Mouse (Mus musculus) central nervous system, embryonic 14 days (tissue): ENCODE results near the gene Rrn3. TPM values are rescaled to one million over a fixed set of nuclear protein-coding genes. Genes with fewer than 3 reads are reported as not detected.

Source experiments
- polyA plus RNA-seq: library from polyadenylated mRNA; depleted of rRNA; stranded (reverse); fragments of >200 nt; gene quantifications from 2 replicates; pipeline ENCODE4 v1.2.3, GENCODE M21; 2012; rRNA removed

Rrn3 gene
- 34.9 and 36.6 TPM in 2 replicates for polyA plus RNA-seq

GRCm38 (mm10) chr16:13780353-13781036 is at the start of gene Rrn3:
Gene Rrn3 (plus strand): TSS chr16:13780708.

GRCm38 (mm10) chr16:13818560-13819393 is 38.3 kb downstream of the Rrn3 start, which contains the start of gene Ntan1:
Gene Ntan1 (plus strand): TSS chr16:13818845.

Other genes starting within 250 kb of the Rrn3 start
- 23.4 and 23.7 TPM in 2 replicates for gene Parn, start 112.5 kb upstream of the Rrn3 start, polyA plus RNA-seq
- 44.4 and 50.2 TPM in 2 replicates for gene Bfar, start 108.8 kb upstream of the Rrn3 start, polyA plus RNA-seq
- gene 3110001I22Rik, start 108.8 kb upstream of the Rrn3 start, polyA plus RNA-seq, result 5.5 and 6.1 TPM in 2 replicates
- 0.16 and 0.36 TPM in 2 replicates for gene Pla2g10, start 49.7 kb upstream of the Rrn3 start, polyA plus RNA-seq
- 137 and 146 TPM in 2 replicates for gene Ntan1, start 38.1 kb downstream of the Rrn3 start, polyA plus RNA-seq
- 65.9 and 78.2 TPM in 2 replicates for gene Pdxdc1, start 122.4 kb downstream of the Rrn3 start, polyA plus RNA-seq
- 6.4 and 7.2 TPM in 2 replicates for gene Mpv17l, start 122.5 kb downstream of the Rrn3 start, polyA plus RNA-seq
- 95.9 and 102 TPM in 2 replicates for gene 2900011O08Rik, start 205.9 kb downstream of the Rrn3 start, polyA plus RNA-seq
- gene Ifitm7, start 206.2 kb downstream of the Rrn3 start, polyA plus RNA-seq, result 1.6 and 1.7 TPM in 2 replicates